Mouse (Mus musculus) spleen, postnatal 36 days (tissue): ENCODE measurements around the gene Olfr1242.

ENCODE experiments used
- DNase-seq, 2 experiments: peaks; one replicate each; pipeline ENCODE4 v3.0.0; 2022; ENCODE audit warnings: low spot score in 2 of 2, mixed read lengths in 1 of 2

Gene Olfr1242

GRCm38 (mm10) chr2:89498235-89498634 lies at the start of gene Olfr1242:
Olfr1242 (minus strand) TSS chr2:89498335.
- DNase-seq, result no peak

GRCm38 (mm10) chr2:89544516-89544915 lies 46.4 kb upstream of the Olfr1242 start:
- no peak for DNase-seq

GRCm38 (mm10) chr2:89539923-89540322 lies 41.8 kb upstream of the Olfr1242 start:
- DNase-seq, result no peak

GRCm38 (mm10) chr2:89531387-89531786 lies 33.3 kb upstream of the Olfr1242 start, which contains the start of gene Olfr1243:
Olfr1243 (minus strand) TSS chr2:89531487.
- no peak for DNase-seq

GRCm38 (mm10) chr2:89487026-89487425 lies 11.1 kb downstream of the Olfr1242 start, which contains the start of gene Olfr1241:
Olfr1241 (minus strand) TSS chr2:89487126.
- DNase-seq, result no peak

GRCm38 (mm10) chr2:89442900-89443299 lies 55.2 kb downstream of the Olfr1242 start, which contains the start of gene Olfr1240:
Olfr1240 (minus strand) TSS chr2:89443000.
- no peak for DNase-seq
